Mouse (Mus musculus) thymus, postnatal 4 days (tissue): Measurements from ENCODE around the gene Fen1.

ENCODE experiments used
- DNase-seq: peaks from one replicate; pipeline ENCODE4 v3.0.0; 2021

Gene Fen1

DNA sequence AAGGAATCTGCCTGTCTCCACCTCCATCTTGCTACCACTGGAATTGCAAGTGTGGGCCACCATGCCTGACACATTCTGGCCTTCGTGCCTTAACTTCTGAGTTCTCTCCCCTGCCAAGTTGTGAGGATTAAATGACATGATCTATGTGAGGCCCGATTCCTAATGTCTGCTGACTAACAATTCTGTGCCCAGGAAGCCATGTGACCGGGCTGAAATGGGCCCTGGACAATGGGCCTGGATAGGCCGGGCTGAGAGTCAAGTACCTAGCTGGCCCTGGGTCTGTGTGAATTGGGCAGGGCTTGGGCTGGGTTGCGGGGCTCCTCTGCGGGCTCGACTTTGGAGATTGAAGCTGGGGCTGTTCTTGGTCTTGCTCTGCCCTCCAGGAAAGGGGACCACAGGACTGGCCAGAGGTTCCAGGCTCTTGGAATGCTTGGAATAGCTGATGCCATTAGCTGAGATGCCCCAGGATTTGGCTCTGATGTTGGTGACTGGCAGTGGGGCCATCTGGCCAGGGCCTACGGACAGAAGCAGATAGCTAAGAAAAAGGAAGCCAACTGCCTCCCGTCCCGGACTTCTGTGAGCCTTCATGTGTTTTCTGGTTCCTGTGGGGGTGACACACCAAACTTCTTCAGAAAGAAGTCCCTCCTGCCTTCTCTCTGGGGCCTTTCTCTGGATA, 10.0 kb upstream of the Fen1 start:
- DNase-seq = no peak

DNA sequence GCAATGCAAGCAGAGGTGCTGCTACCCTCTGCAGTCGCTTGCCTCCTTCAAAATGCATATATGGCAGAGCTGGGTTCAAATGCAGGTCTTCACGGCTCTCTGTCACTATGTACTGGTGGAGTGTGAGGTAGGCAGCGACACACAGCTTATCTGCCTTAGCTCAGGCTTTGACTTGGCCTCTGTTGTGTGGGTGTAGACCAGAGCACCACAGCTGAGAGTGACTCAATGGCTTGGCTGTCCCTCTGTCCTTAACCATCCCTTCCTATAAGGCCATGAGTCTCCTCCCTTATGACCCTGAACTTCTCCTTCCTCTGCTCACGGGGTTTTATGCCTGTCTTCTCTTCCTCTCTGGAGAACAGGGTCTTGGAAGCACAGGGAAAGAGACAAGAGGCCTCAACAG, 6.9 kb upstream of the Fen1 start:
- DNase-seq = no peak

DNA sequence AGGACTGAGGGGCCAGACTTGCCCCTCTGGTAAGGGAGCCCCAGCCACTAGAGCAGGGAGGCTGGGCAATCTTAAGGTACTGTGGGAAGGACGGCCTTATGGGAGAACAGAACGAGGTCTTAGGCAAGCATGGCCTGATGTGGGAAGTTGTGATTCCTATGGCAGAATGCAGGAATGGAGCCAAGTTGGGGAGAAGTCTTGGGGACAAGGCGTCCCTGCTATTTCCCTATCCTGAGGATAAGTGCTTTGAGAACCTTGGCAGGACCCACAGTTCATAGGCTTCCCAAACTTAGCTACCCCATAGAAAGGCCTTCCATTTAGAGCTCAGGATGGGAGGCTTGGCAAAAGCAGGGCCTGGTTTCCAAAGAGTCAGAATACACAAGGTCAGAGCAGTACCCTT, 4.9 kb upstream of the Fen1 start:
- DNase-seq = no peak

DNA sequence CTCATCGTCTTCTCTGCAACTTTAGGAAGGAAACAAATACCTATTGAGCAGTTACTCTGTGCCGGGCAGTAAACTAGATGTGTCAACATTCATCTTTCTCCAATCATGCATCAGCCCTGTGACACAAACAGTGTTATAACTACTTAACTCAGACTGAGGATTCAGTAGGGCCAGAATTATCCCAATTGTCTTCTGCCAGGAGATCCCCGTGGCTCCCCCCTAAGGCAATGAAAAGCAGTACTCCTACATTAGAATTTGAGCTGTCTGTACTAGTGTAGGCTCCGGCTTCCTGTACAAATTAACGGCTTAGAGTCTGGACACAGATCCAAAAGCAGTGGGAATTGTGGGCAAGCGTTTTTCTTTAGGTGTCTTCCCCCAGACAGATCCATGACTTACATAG, 1.1 kb upstream of the Fen1 start:
- no peak for DNase-seq

DNA sequence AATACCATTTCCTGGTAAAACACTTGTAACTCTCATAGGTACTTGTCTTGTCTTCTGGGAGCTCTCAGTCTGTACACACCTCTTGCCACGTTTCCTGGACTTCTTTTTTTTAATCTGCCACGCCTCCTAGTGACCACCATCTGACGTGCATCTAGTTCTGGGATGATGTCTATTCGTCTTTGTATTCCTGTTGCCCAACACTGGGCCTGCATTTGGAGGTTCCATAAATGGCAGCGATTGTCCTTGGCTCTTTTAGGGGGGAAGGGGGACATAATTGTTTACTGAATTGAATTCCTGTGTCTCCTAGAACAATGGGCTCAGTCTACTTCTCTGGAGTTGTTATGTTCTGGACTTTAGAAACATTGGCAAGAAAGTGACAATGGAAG, 640 bp upstream of the Fen1 start:
- peak; percentile 31 for DNase-seq

DNA sequence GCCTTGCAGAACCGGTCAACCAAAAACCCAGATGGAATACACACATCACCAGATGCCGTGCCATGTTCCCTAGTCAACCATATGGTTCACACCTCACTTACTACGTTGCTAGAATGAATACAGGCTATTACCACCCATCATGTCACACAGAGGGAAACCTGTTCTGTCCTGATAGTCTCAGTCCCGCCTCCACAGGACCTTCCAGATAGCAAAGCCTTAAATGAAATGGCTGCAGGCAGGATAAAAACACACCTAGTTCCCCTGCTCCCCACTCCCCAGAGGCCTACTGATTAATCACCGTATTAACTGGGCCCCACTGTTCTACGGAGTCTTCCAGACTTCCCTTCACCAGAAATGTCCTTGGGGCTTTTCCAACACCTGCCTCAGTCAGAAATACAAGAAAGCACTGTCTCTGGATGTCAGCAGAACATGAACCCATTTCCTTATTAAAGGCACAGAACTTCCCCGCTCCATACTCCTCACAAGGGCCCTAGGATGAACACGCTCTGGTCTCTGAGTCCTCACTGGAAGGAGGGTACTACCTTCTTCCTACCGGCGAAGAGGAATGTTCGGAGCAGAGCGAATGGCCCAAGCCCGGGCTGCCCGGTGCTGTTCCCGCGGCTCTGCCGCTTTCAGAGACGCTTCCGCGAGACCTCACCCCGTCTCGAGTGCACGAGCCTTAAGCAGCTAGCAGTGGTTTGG, 672 bp downstream of the Fen1 start:
- DNase-seq = no peak

DNA sequence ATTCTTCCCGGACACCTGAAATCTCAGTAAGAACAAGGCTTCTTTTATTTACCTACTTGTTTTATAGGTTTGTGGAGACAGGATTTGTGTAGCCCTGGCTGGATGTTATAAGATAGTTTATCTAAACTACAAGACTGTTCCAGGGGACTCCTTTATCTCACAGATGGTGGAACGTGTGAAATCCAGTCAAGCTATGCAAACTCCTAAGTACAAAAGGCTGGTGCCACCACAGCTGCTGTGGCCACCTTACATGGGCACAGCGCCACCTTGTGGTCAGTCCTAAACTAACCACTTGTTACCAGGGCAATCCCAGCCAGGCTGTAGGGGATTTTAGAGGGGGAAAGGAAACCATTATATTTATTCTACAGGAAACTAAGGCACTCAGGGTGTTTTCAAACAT, 5.2 kb downstream of the Fen1 start:
- peak; percentile 92 for DNase-seq

DNA sequence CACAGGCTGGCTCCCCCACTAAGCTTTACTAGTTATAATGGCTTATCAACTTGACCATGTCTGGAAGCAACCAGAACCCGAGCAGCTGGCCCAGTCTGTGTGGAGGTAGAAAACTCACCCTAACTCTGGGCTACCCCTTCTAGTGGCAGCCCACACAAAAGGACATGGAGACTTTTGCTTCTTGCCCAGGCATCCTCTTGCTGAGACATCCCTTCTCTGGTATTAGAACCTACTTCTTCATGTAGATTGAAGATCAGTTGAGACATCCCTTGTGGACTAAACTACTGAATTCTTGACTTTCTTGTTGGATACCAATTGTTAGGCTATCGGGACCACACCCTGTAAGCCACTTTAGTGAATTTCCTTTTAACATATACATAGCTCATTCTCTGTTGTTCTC, 5.7 kb downstream of the Fen1 start:
- DNase-seq = no peak

DNA sequence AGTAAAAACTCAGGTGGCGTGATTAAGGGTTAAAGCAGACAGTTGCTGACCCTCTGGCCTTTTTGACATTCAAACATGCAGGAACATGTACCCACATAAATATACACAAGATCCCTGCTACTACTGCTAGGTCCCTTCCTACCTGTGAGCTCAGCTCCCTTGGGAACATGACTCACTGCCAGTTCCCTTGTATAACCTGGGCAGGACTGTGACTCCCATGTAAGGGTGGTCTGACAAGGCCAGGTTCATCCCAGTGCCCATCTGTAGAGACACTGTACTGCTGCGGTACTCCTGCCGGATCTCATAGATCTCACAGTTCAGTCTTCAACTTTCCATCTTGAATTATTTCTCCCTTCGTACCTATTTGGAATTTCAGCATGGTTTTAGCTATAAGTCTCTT, 6.8 kb downstream of the Fen1 start:
- no peak for DNase-seq

DNA sequence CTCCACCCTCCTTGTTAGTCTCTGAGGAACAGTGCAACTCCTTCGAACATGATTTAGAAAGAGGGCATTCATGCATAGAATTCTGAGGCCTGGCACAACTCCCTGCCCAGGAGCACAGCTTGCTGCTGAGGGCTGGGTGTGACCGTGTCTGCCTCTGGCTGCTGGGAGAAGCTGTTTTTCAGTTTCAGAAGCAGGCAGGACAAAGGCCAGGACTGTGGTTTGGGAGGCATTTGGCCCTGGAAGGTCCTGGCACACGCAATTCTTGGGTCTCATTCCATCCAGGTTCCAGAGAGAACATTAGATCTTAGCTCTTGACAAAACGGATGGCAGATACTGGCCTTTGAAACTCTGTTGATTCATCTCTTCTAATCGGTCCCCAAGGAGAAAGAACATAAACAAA, 8.7 kb downstream of the Fen1 start:
- DNase-seq = no peak

DNA sequence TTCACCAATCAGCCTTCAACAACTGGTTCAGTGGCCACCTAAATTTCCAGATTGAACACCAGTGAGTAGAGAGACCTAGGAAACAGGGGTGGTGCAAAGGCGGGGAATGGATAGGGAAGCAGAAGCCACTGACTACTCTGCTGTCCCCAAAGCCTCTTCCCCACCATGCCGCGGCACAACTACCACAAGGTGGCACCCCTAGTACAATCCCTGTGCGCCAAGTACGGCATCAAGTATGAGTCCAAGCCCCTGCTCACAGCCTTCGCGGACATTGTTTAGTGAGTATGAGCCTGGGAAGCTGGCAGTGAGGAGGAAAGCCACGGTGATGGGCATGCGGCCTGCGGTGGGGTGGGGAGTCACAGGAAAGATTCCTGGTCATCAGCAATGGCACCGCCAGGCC, 9.6 kb downstream of the Fen1 start:
- DNase-seq = no peak

DNA sequence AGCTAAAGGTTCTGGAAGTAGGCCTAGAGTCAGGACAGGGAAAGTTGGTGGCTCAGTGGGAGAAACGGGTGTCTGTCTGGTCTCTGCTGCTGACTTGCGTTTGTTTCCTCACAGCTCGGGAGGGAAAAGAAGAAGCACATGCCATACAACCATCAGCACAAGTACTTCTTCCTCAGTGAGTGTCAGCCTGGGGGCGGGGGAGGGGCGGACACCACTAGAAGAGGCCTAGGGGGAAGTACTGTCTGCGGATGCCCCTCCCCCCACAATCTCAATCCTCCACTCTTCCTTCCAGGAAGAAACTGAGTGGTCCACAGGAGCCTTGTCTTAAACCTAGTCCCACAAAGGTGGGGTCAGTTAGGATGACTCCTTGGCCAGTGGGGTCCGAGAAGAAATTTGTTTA, 12.6 kb downstream of the Fen1 start:
- peak; percentile 49 for DNase-seq

DNA sequence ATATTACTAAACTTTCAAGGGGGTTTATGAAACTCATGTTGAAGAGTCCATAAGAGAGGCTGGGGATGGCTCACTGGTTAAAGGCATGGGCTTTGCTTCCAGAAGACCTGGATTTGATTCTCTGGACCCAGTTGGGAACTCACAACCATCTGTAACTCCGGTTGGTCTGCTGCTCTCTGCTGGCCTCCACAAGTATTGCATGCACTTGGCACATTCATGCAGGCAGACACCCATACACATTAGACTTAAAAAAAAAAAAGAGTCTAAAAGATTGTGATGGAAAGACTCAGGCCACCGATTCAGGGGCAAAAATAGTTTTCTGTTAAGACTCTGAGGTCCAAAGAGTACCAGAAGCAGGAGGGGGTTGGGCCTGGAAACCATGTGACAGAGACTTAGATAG, 13.2 kb downstream of the Fen1 start:
- peak; percentile 84 for DNase-seq

DNA sequence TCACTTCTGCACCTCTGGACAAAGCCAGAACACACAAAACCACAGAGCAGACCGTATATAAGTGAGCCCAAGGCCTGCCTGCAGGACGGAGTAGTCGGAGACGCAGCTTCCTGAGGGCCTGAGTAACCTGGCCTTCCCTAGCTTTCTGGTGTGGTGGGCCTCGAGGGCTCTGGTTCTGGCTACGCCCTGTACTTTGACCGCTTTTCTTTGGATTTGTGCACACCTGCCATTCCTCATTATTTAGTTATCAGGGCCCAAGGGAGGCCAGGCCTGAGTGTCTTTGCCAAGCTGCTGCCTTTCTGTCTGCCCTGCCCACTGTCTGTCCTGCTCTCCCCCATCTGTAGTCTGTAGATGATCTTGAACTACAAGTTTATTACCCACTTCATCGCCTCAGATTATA, 14.0 kb downstream of the Fen1 start:
- DNase-seq = no peak

DNA sequence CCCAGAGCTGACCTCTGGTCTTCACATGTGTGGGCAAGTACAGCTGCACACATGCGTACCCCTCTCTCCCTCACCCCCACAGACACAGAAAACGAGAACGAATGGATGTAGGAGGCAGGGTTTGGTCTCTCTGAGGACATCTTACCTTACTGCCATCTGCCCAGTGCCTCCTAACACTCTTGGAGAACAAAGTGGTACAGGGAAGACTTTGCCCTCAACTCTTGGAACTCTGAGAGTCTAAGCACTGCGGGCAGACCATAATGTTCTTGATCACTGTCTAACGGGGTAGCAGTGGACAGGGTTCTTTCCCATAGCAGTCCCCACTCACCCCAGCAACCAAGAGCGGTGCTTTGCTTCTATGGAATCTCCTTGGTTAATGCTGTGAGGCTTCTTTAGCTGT, 14.9 kb downstream of the Fen1 start:
- no peak for DNase-seq

DNA sequence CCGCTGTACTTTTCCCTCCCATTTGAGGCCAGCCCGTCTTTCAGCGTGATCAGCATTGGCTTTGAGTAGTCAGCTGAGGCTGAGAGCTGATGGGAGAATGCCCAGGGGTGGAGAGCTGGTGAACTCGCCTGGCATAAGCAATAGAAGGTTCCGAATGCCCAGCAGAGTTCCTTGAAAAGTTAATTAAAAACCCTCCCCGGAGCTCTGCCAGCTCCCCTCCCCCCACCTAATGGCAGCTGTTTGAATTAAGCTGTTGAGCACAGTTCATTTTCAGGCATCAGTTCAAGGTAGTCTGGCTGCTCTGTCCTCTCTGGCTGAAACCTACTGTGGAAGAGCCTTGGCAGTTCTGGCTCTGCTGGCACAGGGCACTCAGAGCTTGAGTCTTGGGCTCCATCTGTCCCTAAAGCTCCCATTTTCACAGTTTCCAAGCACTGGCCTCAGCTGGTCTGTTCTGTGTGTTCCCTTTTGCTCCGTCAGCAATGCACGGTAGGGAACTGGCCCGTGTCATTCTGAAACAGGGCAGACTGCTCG, 15.6 kb downstream of the Fen1 start:
- no peak for DNase-seq

DNA sequence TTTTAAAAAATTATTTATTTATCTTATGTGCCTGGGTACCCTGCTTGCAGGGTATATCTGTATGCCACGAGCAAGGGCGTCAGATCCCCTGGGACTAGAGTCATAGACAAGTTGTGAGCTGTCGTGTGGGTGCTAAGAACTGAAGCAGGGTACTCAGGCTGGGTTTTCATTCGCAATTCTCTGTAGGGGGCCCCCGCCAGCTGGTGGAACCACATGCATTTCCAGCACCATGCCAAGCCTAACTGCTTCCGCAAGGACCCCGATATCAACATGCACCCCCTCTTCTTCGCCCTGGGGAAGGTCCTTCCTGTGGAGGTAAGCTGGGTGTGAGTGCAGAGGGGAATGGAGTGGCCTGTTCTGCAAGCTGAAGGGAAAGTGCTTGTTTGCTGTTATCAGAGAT, 17.4 kb downstream of the Fen1 start:
- no peak for DNase-seq

DNA sequence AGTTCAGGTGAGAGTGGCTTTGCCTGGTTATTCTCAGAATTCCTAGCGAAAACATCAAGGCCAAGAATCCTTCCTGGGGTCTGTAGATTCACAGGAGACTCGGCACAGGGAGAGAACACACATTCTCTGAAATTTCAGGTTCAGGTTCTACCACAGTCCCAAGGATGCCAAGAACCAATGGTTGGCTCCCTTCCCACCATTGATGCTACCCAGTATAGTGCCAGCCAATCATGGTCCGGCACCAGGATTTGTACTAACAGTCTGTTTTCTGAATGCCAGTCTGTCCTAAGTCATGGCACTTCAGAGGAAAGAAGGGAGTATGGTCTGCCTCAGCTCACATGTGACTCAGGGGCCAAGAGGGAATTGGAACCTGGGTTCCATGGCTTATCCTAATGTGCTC, 18.1 kb downstream of the Fen1 start:
- DNase-seq = no peak

DNA sequence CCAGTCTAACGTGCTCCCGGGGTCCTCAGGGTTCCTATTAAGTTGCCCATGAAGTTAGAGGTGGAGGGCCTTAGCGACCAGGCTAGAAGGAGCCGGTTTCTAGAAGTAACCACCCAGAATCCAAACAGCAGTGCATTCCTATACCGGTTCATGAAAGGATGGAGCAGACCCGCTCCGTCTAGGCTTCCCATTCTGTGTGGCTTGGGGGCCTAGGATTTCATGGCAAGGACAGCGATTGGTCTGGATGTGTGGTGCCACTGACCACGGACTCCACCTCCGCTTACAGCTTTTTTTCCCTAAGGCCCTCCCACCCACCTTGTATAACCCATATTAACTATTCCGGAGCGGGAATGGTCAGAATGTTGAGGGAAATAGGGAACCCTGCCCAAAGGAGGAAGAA, 19.9 kb downstream of the Fen1 start:
- no peak for DNase-seq

DNA sequence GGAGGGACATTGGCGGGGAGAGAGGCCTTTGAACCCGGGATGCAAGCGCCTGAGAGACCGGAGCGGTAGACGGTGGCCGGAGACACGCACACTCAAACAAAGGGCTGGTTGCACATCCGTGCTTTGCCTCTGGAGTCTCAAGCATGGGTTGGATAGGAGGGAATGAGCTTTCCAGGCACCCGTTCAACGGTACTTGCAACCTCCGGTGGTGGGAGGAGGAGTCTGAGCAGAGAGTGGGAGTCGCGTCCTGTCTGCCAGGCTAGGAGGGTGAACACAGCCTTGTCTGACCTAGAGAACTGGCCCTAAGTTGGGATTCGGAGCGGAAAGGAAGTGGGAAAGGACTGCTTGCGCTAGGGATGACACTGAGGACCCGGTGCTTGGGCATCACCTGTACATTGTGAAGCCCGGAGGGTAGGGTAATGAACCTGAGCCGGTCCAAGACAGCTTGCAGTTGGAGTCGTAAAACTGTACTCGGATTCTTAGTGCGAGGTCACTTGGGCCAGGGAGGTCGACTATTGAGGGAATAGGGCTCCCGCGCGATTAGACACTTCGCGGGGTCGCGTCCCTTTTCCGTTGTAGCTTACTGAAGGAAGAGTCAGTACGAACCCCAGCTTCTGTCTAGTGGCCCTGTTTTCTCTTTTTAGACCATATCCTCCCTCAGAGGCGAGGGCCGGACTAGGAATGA, 20.5 kb downstream of the Fen1 start:
- peak; percentile 65 for DNase-seq

DNA sequence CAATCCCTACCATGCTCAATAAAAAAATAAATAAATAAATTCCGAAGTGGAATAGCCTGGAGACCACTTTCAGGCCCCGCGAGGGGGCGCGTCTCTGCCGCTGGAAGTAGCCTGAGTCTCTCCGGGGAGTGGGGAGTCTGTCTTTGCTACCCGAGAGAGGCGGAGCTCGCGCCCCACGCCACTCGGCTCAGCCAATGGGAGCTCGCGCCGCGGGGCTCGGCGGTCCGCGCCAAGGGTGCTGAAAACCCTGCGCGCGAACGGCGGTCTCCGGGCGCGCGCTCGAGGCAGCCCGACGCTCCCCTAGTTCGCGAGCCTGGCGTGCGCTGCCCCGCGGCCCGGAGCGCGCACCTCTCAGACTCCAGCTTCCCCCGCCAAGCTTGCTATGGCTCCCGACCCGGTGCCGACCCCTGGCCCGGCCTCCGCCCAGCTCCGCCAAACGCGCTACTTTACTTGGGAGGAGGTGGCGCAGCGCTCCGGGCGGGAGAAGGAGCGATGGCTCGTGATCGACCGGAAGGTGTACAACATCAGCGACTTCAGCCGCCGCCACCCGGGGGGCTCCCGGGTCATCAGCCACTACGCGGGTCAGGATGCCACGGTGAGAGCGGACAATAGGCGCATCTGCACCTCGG, 21.2 kb downstream of the Fen1 start, which contains the start of gene Fads1:
Gene Fads1 (plus strand): TSS at position 219 of the 629 bp plus-strand sequence.
- peak; percentile 93 for DNase-seq

DNA sequence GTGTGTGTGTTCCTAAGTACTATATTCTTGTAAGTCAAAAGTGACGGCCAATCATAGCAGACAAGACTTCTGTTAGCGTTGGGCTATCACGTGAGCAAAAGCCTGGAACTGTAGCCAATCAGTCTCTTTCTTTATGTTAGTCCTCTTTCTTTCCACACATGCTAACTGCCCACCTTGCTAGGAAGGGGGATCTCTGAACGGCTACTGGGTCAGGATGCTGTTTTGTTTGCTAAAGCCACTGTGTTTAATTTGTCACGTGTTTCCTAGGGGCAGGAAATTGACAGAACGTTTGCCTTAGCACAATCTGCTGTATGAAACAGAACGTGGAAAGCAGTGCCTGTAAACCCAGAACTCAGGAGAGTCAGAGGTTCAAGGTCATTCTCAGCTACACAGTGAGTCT, 21.8 kb downstream of the Fen1 start:
- DNase-seq = no peak

DNA sequence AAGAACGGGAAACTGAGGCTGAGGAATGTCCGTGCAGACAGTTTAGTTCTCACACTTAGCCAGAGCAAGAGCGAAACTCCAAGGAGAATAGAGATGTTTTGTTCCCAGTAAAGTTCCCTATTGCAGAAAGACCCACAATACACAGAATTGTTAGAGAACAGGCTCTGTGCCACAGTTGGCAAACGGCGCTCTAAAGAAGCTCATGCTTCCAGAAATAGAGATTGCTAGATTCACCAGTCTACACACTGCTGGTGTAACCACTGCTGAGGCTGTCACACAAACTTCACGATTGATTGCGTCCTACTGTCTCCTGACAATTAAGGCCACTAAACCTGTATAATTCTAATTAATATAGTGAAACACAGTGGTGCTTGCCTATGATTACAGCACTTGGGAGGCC, 22.7 kb downstream of the Fen1 start:
- no peak for DNase-seq

DNA sequence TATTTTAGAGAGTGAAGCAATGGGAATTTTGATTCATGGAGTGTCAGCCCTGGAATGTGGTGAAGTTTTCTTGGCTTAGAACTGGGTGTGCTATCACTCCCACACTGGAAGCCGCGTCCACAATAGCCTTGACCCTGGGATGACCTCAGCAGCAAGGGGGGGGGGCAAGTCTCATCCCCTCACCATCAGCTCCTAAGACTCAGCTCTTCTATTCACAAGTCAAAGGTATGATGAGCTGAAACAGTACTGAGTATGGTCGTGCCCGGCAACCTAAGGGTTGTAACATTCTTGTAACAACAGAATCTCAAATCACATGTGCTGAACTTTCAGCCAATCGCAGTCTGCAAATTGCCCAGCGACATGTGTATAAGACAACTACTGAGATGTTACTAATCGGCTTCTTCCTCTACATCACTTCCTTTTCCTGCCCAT, 27.0 kb downstream of the Fen1 start:
- DNase-seq = no peak
